Mouse (Mus musculus) MEL (cell line): ENCODE data around the gene Mrpl43.

Source experiments
- GATA1 ChIP-seq: IDR thresholded peaks from 2 replicates; pipeline ENCODE4 v1.6.1; 2011; ENCODE audit warnings: low read depth, low read length, improper control_type of control experiment
- POLR2A ChIP-seq, 2 experiments: IDR thresholded peaks; 2 replicates each; pipeline ENCODE4 v1.6.1; 2011 to 2012; ENCODE audit warnings: low read length in 2 of 2, mild to moderate bottlenecking in 2 of 2, control low read depth in 1 of 2, improper control_type of control experiment in 1 of 2, low read depth in 1 of 2, moderate library complexity in 1 of 2; ENCODE audit not compliant: control insufficient read depth in 1 of 2, insufficient read depth in 1 of 2, poor library complexity in 1 of 2

DNA sequence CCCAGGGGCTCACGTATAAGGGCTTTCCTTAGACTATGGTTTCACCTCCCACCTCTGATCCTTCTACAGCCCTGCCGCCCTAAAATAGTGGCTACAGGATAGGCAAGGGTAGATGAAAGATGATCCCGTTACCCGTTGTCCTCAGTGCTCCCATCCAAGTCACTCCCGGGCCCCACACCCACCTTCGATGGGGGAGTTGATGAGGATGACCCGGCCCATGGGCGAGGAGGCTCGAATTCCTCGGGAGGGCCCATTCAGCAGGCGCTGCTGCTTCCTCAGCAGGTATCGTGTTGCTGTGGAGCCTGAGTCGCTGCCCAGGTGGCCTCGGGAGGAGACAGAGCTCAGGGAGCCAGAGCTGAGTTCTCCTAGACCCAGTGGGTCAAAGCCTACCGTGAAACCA, 39.0 kb upstream of the Mrpl43 start:
- TF ChIP-seq GATA1 = no peak
- no peak for TF ChIP-seq POLR2A (IDR thresholded peaks at IDR 0.05; ENCODE audit: control insufficient read depth in 1 of 2, insufficient read depth in 1 of 2, low read depth in 1 of 2, low read length in 2 of 2, poor library complexity in 1 of 2)
